Mouse (Mus musculus): ENCODE measurements around the gene Tmem101. TPM values are rescaled to one million over a fixed set of nuclear protein-coding genes. Genes with fewer than 3 reads are reported as not detected.
A peak's percentile ranks its signal among the peaks of the same experiment; 100 is the strongest.

Gene Tmem101
- polyA plus RNA-seq, 1 experiment from 2014 or later, result 36.5 TPM

DNA sequence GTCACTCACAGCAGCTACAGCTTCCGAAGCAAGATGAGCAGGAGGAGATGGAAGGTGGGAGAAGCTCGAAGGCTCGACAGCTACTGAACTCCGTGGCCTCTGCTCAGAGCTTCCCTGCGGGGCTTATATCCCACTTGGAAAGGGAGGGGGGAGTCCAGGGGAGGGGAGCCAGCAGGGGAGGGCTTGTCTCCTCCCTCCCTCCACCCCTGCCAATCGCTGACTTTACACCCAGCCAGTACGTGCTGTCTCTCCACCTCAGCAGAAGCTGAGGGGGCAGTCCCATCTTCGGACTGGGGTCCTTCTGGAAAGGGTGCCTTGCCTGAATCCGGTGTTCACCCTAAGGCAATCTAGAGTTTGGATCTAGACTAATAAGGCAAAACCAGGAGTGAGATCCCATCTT, 48.5 kb downstream of the Tmem101 start, which contains the start of gene Pyy:
Gene Pyy, minus strand, starts transcription at position 101 of the 400 bp plus-strand sequence.
- 13% methylated on average over 9 of the region's 9 CpGs for WGBS
- Histone ChIP-seq H3K9me3 (no peaks in the 10 kb centered on the region), H3K36me3 (no peaks in the 10 kb centered on the region), H3K9ac (no peak within 1 kb of the TSS), H3K27me3 (peaks cover 59% of the 10 kb centered on the region), H3K4me1 (no peaks in the 10 kb centered on the region), H3K4me3 (peak within 1 kb of the TSS; percentile 21; the same call in 1 of the 2 replicates), H3K27ac (no peak within 1 kb of the TSS), H3K4me2 (peak within 1 kb of the TSS; percentile 33; the same call in 1 of the 2 replicates)
- ATAC-seq (ENCODE audit: borderline replicate concordance, extremely low read depth, low FRiP score, low TSS enrichment), result no peak

DNA sequence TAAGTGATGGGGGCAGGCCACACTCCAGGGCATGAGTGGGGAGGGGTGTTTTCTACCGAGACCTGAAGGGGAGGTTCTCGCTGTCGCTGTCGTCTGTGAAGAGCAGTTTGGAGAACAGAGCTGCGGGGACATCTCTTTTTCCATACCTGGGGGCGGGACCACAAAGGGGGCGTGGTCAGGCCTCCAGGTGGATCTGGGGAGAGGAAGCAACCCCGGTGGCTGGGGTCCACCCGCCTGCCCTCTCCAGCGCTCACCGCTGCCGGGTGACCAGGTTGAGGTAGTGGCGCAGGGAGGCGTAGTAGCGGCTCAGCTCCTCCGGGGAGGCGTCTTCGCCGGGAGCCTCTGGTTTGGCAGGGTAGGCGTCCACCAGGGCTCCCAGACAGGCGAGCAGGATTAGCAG, 49.3 kb downstream of the Tmem101 start:
- no peak for ATAC-seq (ENCODE audit: borderline replicate concordance, extremely low read depth, low FRiP score, low TSS enrichment)
- peak overlapping the region; percentile 33; the same call in 1 of the 2 replicates for H3K4me2 ChIP-seq
- 1% methylated on average over 21 of the region's 21 CpGs for WGBS

More for the DNA sequence above, 49.3 kb downstream of the Tmem101 start:
- Histone ChIP-seq H3K9ac (no peak overlapping the region), H3K27ac (no peak overlapping the region), H3K4me3 (peak overlapping the region; percentile 21; the same call in 1 of the 2 replicates), H3K9me3 (no peaks in the 10 kb centered on the region), H3K36me3 (no peaks in the 10 kb centered on the region), H3K27me3 (peaks cover 64% of the 10 kb centered on the region), H3K4me1 (0 out of 2 replicates have a peak, but pooled peaks cover 5% of the 10 kb centered on the region)

Other genes starting within 250 kb of the Tmem101 start
- gene Sost, start 189.4 kb downstream of the Tmem101 start, polyA plus RNA-seq (2015; fragmentation: Nextera tagmentation; extraction: Ambion mirVana), result 0.44 and 0.52 TPM in 2 replicates
- not detected in 2 replicates for gene Cfap97d1, start 172.1 kb downstream of the Tmem101 start, polyA plus RNA-seq (2015; fragmentation: Nextera tagmentation; extraction: Ambion mirVana)
- 18.8 and 20.0 TPM in 2 replicates for gene Dusp3, start 169.4 kb downstream of the Tmem101 start, polyA plus RNA-seq (2015; fragmentation: Nextera tagmentation; extraction: Ambion mirVana)
- 3.8 and 3.9 TPM in 2 replicates for gene Mpp3, start 127.9 kb downstream of the Tmem101 start, polyA plus RNA-seq (2015; fragmentation: Nextera tagmentation; extraction: Ambion mirVana)
- gene Cd300lg, start 114.9 kb downstream of the Tmem101 start, polyA plus RNA-seq (2015; fragmentation: Nextera tagmentation; extraction: Ambion mirVana), result 0.59 and 0.63 TPM in 2 replicates
- gene Mpp2, start 67.9 kb downstream of the Tmem101 start, polyA plus RNA-seq (2015; fragmentation: Nextera tagmentation; extraction: Ambion mirVana), result 5.8 and 6.9 TPM in 2 replicates
- not detected in 2 replicates for gene Ppy, start 55.1 kb downstream of the Tmem101 start, polyA plus RNA-seq (2015; fragmentation: Nextera tagmentation; extraction: Ambion mirVana)
- not detected in 2 replicates for gene Pyy, start 48.6 kb downstream of the Tmem101 start, polyA plus RNA-seq (2015; fragmentation: Nextera tagmentation; extraction: Ambion mirVana)
- 0.46 and 0.67 TPM in 2 replicates for gene Nags, start 10.9 kb downstream of the Tmem101 start, polyA plus RNA-seq (2015; fragmentation: Nextera tagmentation; extraction: Ambion mirVana)
- gene Lsm12, start 28.9 kb upstream of the Tmem101 start, polyA plus RNA-seq (2015; fragmentation: Nextera tagmentation; extraction: Ambion mirVana), result 112 and 136 TPM in 2 replicates
- gene G6pc3, start 33.2 kb upstream of the Tmem101 start, polyA plus RNA-seq (2015; fragmentation: Nextera tagmentation; extraction: Ambion mirVana), result 31.5 and 33.3 TPM in 2 replicates
- gene Hdac5, start 73.8 kb upstream of the Tmem101 start, polyA plus RNA-seq (2015; fragmentation: Nextera tagmentation; extraction: Ambion mirVana), result 71.3 and 76.7 TPM in 2 replicates
- 19.9 and 20.4 TPM in 2 replicates for gene BC030867, start 92.5 kb upstream of the Tmem101 start, polyA plus RNA-seq (2015; fragmentation: Nextera tagmentation; extraction: Ambion mirVana)
- gene Asb16, start 112.3 kb upstream of the Tmem101 start, polyA plus RNA-seq (2015; fragmentation: Nextera tagmentation; extraction: Ambion mirVana), result 0.09 and 0.10 TPM in 2 replicates
- 48.7 and 51.4 TPM in 2 replicates for gene Tmub2, start 128.5 kb upstream of the Tmem101 start, polyA plus RNA-seq (2015; fragmentation: Nextera tagmentation; extraction: Ambion mirVana)
- 13.3 and 13.6 TPM in 2 replicates for gene Atxn7l3, start 140.2 kb upstream of the Tmem101 start, polyA plus RNA-seq (2015; fragmentation: Nextera tagmentation; extraction: Ambion mirVana)
- 83.5 and 86.1 TPM in 2 replicates for gene Ubtf, start 163.3 kb upstream of the Tmem101 start, polyA plus RNA-seq (2015; fragmentation: Nextera tagmentation; extraction: Ambion mirVana)
- 10.1 and 14.0 TPM in 2 replicates for gene Slc4a1, start 209.8 kb upstream of the Tmem101 start, polyA plus RNA-seq (2015; fragmentation: Nextera tagmentation; extraction: Ambion mirVana)
- gene Rundc3a, start 237.0 kb upstream of the Tmem101 start, polyA plus RNA-seq (2015; fragmentation: Nextera tagmentation; extraction: Ambion mirVana), result 1.6 and 2.0 TPM in 2 replicates